Mouse (Mus musculus): ENCODE results near the gene Mrps36. TPM values are rescaled to one million over a fixed set of nuclear protein-coding genes. Genes with fewer than 3 reads are reported as not detected.
A peak's percentile ranks its signal among the peaks of the same experiment; 100 is the strongest.
"Not testable (repeated sequence)": the region's sequence is repeated elsewhere in the genome, so short reads cannot be mapped to it uniquely, and the experiment has no call there.

The Mrps36 gene
- 243 and 253 TPM in 2 replicates for polyA plus RNA-seq (2014; fragmentation: Nextera tagmentation; extraction: Ambion mirVana)

GRCm38 (mm10) chr13:100744036-100744744, at the start of gene Mrps36:
Gene Mrps36 (minus strand): TSS chr13:100744659.
- no peaks in the 10 kb centered on the region for H3K27me3 ChIP-seq (ENCODE audit: control insufficient read depth, insufficient read depth, low read length)
- ATAC-seq (replicated peaks; ENCODE audit: insufficient number of reproducible peaks, low FRiP score, low TSS enrichment): peak; percentile 93

GRCm38 (mm10) chr13:100789083-100789482, 44.6 kb upstream of the Mrps36 start:
- no peak for ATAC-seq (replicated peaks; ENCODE audit: insufficient number of reproducible peaks, low FRiP score, low TSS enrichment)
- no peaks in the 10 kb centered on the region for H3K9me3 ChIP-seq (replicated peaks; ENCODE audit: control insufficient read depth, low read length)
- no peak overlapping the region for H3K4me3 ChIP-seq (ENCODE audit: low read depth, low read length)
- H3K9ac ChIP-seq (ENCODE audit: low read depth, low read length): no peak overlapping the region
- no peaks in the 10 kb centered on the region for H3K27me3 ChIP-seq (ENCODE audit: control insufficient read depth, insufficient read depth, low read length)
- WGBS (ENCODE audit: insufficient replicate concordance): 72% methylated on average over 3 of the region's 3 CpGs
- H3K4me2 ChIP-seq: no peak overlapping the region
- no peak overlapping the region for H3K27ac ChIP-seq (ENCODE audit: low read depth, low read length)
- peaks cover 13% of the 10 kb centered on the region for H3K4me1 ChIP-seq (ENCODE audit: control insufficient read depth, insufficient read depth, low read length)
- no peaks in the 10 kb centered on the region for H3K36me3 ChIP-seq (ENCODE audit: control insufficient read depth, insufficient read depth, low read length)

More at GRCm38 (mm10) chr13:100744036-100744744, at the start of gene Mrps36:
- Histone ChIP-seq H3K4me1 (ENCODE audit: control insufficient read depth, insufficient read depth, low read length) (peaks cover 5% of the 10 kb centered on the region; the same call in 1 of the 2 replicates), H3K9me3 (replicated peaks; ENCODE audit: control insufficient read depth, low read length) (no peaks in the 10 kb centered on the region), H3K36me3 (ENCODE audit: control insufficient read depth, insufficient read depth, low read length) (peaks cover 3% of the 10 kb centered on the region; the same call in 1 of the 2 replicates), H3K4me3 (ENCODE audit: low read depth, low read length) (peak within 1 kb of the TSS; percentile 82), H3K9ac (ENCODE audit: low read depth, low read length) (peak within 1 kb of the TSS; percentile 89), H3K4me2 (peak within 1 kb of the TSS; percentile 60), H3K27ac (ENCODE audit: low read depth, low read length) (peak within 1 kb of the TSS; percentile 98)
- 0% methylated on average over 52 of the region's 52 CpGs for WGBS (ENCODE audit: insufficient replicate concordance)

DNA sequence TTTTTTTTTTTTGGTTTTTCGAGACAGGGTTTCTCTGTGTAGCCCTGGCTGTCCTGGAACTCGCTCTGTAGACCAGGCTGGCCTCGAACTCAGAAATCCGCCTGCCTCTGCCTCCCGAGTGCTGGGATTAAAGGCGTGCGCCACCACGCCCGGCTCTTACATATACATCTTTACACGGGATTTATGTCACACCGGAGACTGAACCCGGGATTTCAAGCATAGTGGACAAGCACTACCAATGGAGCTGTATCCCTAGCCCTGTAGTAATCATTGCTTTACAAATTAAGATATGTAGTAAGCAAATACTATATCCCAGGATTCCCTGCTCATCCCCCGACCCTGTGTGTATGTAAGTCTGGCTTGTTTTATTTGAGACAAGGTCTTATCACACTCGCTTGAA, 43.6 kb upstream of the Mrps36 start:
- H3K4me1 ChIP-seq (ENCODE audit: control insufficient read depth, insufficient read depth, low read length): peaks cover 18% of the 10 kb centered on the region
- H3K9ac ChIP-seq (ENCODE audit: low read depth, low read length); H3K27me3 ChIP-seq (ENCODE audit: control insufficient read depth, insufficient read depth, low read length); H3K9me3 ChIP-seq (replicated peaks; ENCODE audit: control insufficient read depth, low read length); ATAC-seq (replicated peaks; ENCODE audit: insufficient number of reproducible peaks, low FRiP score, low TSS enrichment); H3K36me3 ChIP-seq (ENCODE audit: control insufficient read depth, insufficient read depth, low read length); H3K27ac ChIP-seq (ENCODE audit: low read depth, low read length); H3K4me3 ChIP-seq (ENCODE audit: low read depth, low read length); H3K4me2 ChIP-seq: not testable (repeated sequence)
- WGBS (ENCODE audit: insufficient replicate concordance): 94% methylated on average over 11 of the region's 14 CpGs

GRCm38 (mm10) chr13:100787316-100788010, 43.0 kb upstream of the Mrps36 start:
- 75% methylated on average over 6 of the region's 6 CpGs for WGBS (ENCODE audit: insufficient replicate concordance)
- Histone ChIP-seq H3K4me3 (ENCODE audit: low read depth, low read length) (no peak overlapping the region), H3K27me3 (ENCODE audit: control insufficient read depth, insufficient read depth, low read length) (no peaks in the 10 kb centered on the region), H3K9me3 (replicated peaks; ENCODE audit: control insufficient read depth, low read length) (no peaks in the 10 kb centered on the region), H3K9ac (ENCODE audit: low read depth, low read length) (no peak overlapping the region), H3K36me3 (ENCODE audit: control insufficient read depth, insufficient read depth, low read length) (no peaks in the 10 kb centered on the region; the same call in 1 of the 2 replicates), H3K4me1 (ENCODE audit: control insufficient read depth, insufficient read depth, low read length) (peaks cover 18% of the 10 kb centered on the region), H3K4me2 (no peak overlapping the region), H3K27ac (ENCODE audit: low read depth, low read length) (no peak overlapping the region)
- no peak for ATAC-seq (replicated peaks; ENCODE audit: insufficient number of reproducible peaks, low FRiP score, low TSS enrichment)

- WGBS (ENCODE audit: insufficient replicate concordance): under 1% methylated on average over 35 of the region's 35 CpGs
- Histone ChIP-seq H3K27me3 (ENCODE audit: control insufficient read depth, insufficient read depth, low read length) (no peaks in the 10 kb centered on the region), H3K9ac (ENCODE audit: low read depth, low read length) (peak within 1 kb of the TSS; percentile 83), H3K4me2 (peak within 1 kb of the TSS; percentile 67), H3K36me3 (ENCODE audit: control insufficient read depth, insufficient read depth, low read length) (peaks cover 6% of the 10 kb centered on the region), H3K27ac (ENCODE audit: low read depth, low read length) (peak within 1 kb of the TSS; percentile 60), H3K4me3 (ENCODE audit: low read depth, low read length) (peak within 1 kb of the TSS; percentile 68), H3K9me3 (replicated peaks; ENCODE audit: control insufficient read depth, low read length) (no peaks in the 10 kb centered on the region), H3K4me1 (ENCODE audit: control insufficient read depth, insufficient read depth, low read length) (peaks cover 18% of the 10 kb centered on the region)
- ATAC-seq (replicated peaks; ENCODE audit: insufficient number of reproducible peaks, low FRiP score, low TSS enrichment): peak; percentile 98
Measured at GRCm38 (mm10) chr13:100786414-100786867, 42.0 kb upstream of the Mrps36 start, which contains the start of gene Ccnb1. Gene Ccnb1 (minus strand): TSS chr13:100786570.

GRCm38 (mm10) chr13:100785806-100786413, 41.5 kb upstream of the Mrps36 start:
- H3K9me3 ChIP-seq (replicated peaks; ENCODE audit: control insufficient read depth, low read length): no peaks in the 10 kb centered on the region
- peaks cover 18% of the 10 kb centered on the region for H3K4me1 ChIP-seq (ENCODE audit: control insufficient read depth, insufficient read depth, low read length)
- WGBS (ENCODE audit: insufficient replicate concordance): under 1% methylated on average over 30 of the region's 30 CpGs
- H3K27ac ChIP-seq (ENCODE audit: low read depth, low read length): peak overlapping the region; percentile 60
- ATAC-seq (replicated peaks; ENCODE audit: insufficient number of reproducible peaks, low FRiP score, low TSS enrichment): peak; percentile 16; the same call in 1 of the 2 replicates
- peak overlapping the region; percentile 59 for H3K4me2 ChIP-seq
- peak overlapping the region; percentile 83 for H3K9ac ChIP-seq (ENCODE audit: low read depth, low read length)
- H3K4me3 ChIP-seq (ENCODE audit: low read depth, low read length): peak overlapping the region; percentile 68
- no peaks in the 10 kb centered on the region for H3K27me3 ChIP-seq (ENCODE audit: control insufficient read depth, insufficient read depth, low read length)
- H3K36me3 ChIP-seq (ENCODE audit: control insufficient read depth, insufficient read depth, low read length): peaks cover 9% of the 10 kb centered on the region

DNA sequence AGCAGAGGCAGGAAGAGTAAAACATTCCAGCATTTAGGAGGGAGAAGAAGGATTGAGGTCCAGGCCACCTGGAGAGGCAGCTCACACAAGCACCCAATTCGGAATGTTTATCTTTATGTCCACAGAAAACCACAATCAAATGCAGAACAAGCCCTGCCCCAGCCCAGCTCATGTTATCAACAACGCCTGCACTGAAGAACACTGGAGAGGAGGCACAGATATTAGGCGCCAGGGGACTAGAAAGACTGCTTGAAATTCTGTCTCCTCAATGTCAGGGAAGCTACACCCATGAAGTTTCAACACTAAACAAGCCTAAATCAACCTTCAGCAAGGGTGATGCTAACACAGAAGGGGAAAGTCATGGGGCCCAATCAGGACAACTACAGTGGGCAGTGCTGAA, 33.0 kb upstream of the Mrps36 start:
- no peak overlapping the region for H3K4me3 ChIP-seq (ENCODE audit: low read depth, low read length)
- no peak for ATAC-seq (replicated peaks; ENCODE audit: insufficient number of reproducible peaks, low FRiP score, low TSS enrichment)
- no peaks in the 10 kb centered on the region for H3K9me3 ChIP-seq (replicated peaks; ENCODE audit: control insufficient read depth, low read length)
- no peaks in the 10 kb centered on the region for H3K27me3 ChIP-seq (ENCODE audit: control insufficient read depth, insufficient read depth, low read length)
- H3K4me2 ChIP-seq: no peak overlapping the region
- H3K9ac ChIP-seq (ENCODE audit: low read depth, low read length): no peak overlapping the region
- no peak overlapping the region for H3K27ac ChIP-seq (ENCODE audit: low read depth, low read length)
- peaks cover 7% of the 10 kb centered on the region; the same call in 1 of the 2 replicates for H3K4me1 ChIP-seq (ENCODE audit: control insufficient read depth, insufficient read depth, low read length)
- WGBS (ENCODE audit: insufficient replicate concordance): 67% methylated on average over 3 of the region's 3 CpGs
- H3K36me3 ChIP-seq (ENCODE audit: control insufficient read depth, insufficient read depth, low read length): peaks cover 15% of the 10 kb centered on the region

- WGBS (ENCODE audit: insufficient replicate concordance): 64% methylated on average over 6 of the region's 6 CpGs
- 0 out of 2 replicates have a peak, but pooled peaks cover 7% of the 10 kb centered on the region for H3K4me1 ChIP-seq (ENCODE audit: control insufficient read depth, insufficient read depth, low read length)
- peaks cover 10% of the 10 kb centered on the region for H3K36me3 ChIP-seq (ENCODE audit: control insufficient read depth, insufficient read depth, low read length)
- H3K27ac ChIP-seq (ENCODE audit: low read depth, low read length): no peak overlapping the region
- H3K27me3 ChIP-seq (ENCODE audit: control insufficient read depth, insufficient read depth, low read length): no peaks in the 10 kb centered on the region
- H3K9ac ChIP-seq (ENCODE audit: low read depth, low read length): no peak overlapping the region
- H3K4me2 ChIP-seq: peak overlapping the region; percentile 92; the same call in 1 of the 2 replicates
- ATAC-seq (replicated peaks; ENCODE audit: insufficient number of reproducible peaks, low FRiP score, low TSS enrichment): no peak
- H3K9me3 ChIP-seq (replicated peaks; ENCODE audit: control insufficient read depth, low read length): no peaks in the 10 kb centered on the region
- no peak overlapping the region for H3K4me3 ChIP-seq (ENCODE audit: low read depth, low read length)
Measured at GRCm38 (mm10) chr13:100776710-100777109, 32.3 kb upstream of the Mrps36 start.

Measured in heart, embryonic 11.5 days (tissue).